Mouse (Mus musculus) embryonic facial prominence, embryonic 15.5 days (tissue): ENCODE measurements around the gene Lgals3bp. TPM values are rescaled to one million over a fixed set of nuclear protein-coding genes. Genes with fewer than 3 reads are reported as not detected.

Source experiments
- ATAC-seq: fragments of 200-750 bp; cut with Nextera tagmentation; 2 replicates; pipeline ENCODE4 v1.8.0; 2017; ENCODE audit warnings: low read depth, moderate TSS enrichment; ENCODE audit not compliant: insufficient number of reproducible peaks, low FRiP score, low TSS enrichment
- H3K27ac ChIP-seq: fragments of 300-500 bp; sonication (generic); replicated peaks from 2 replicates; pipeline ENCODE4 v1.5.1; 2015; ENCODE audit warnings: mild to moderate bottlenecking, inconsistent platforms
- H3K27me3 ChIP-seq: fragments of 300-500 bp; sonication (generic); 2 replicates; pipeline ENCODE4 v1.6.1; 2015; ENCODE audit warnings: inconsistent platforms
- H3K36me3 ChIP-seq: fragments of 300-500 bp; sonication (generic); 2 replicates; pipeline ENCODE4 v1.6.1; 2015; ENCODE audit warnings: mild to moderate bottlenecking, inconsistent platforms
- H3K4me1 ChIP-seq: fragments of 300-500 bp; sonication (generic); 2 replicates; pipeline ENCODE4 v1.6.1; 2015; ENCODE audit warnings: inconsistent platforms
- H3K4me2 ChIP-seq: fragments of 300-500 bp; sonication (generic); replicated peaks from 2 replicates; pipeline ENCODE4 v1.6.1; 2015; ENCODE audit warnings: mild to moderate bottlenecking, inconsistent platforms
- H3K4me3 ChIP-seq: fragments of 300-500 bp; sonication (generic); replicated peaks from 2 replicates; pipeline ENCODE4 v1.5.1; 2015; ENCODE audit warnings: mild to moderate bottlenecking, inconsistent platforms
- H3K9ac ChIP-seq: fragments of 300-500 bp; sonication (generic); 2 replicates; pipeline ENCODE4 v1.6.1; 2015; ENCODE audit warnings: inconsistent platforms
- H3K9me3 ChIP-seq: fragments of 300-500 bp; sonication (generic); replicated peaks from 2 replicates; pipeline ENCODE4 v1.6.1; 2016; ENCODE audit warnings: inconsistent platforms
- WGBS: fragments of 180-500 bp; shearing (Covaris S2); methylation state at CpG from one replicate; pipeline ENCODE4 v1.1.7; 2015; 5-methylcytosine and 5-hydroxymethylcytosine counted together
- polyA plus RNA-seq: library from polyadenylated mRNA; unstranded; fragments of >200 nt; fragmentation: Nextera tagmentation; extraction: Ambion mirVana; gene quantifications from 2 replicates; pipeline ENCODE4 v1.2.1, GENCODE M21; 2015

Lgals3bp gene
- polyA plus RNA-seq: 15.6 and 19.8 TPM in 2 replicates

- Histone ChIP-seq H3K9me3 (no peaks in the 10 kb centered on the region), H3K27ac (peak within 1 kb of the TSS; percentile 69), H3K4me2 (0 out of 2 replicates have a peak within 1 kb of the TSS, but pooled peaks have one; percentile 10), H3K27me3 (no peaks in the 10 kb centered on the region), H3K9ac (no peak within 1 kb of the TSS), H3K4me1 (peaks cover 21% of the 10 kb centered on the region), H3K36me3 (peaks cover 9% of the 10 kb centered on the region), H3K4me3 (no peak within 1 kb of the TSS)
- WGBS: 37% methylated on average over 7 of the region's 7 CpGs
- ATAC-seq: peak; percentile 64
Measured at GRCm38 (mm10) chr11:118401760-118402280, at the start of gene Lgals3bp. TSS of gene Lgals3bp (minus strand) at chr11:118402092.

- WGBS: 76% methylated on average over 6 of the region's 6 CpGs
- H3K9ac ChIP-seq: no peak overlapping the region
- 0 out of 2 replicates have a peak, but pooled peaks cover 4% of the 10 kb centered on the region for H3K4me1 ChIP-seq
- no peak for ATAC-seq
- peaks cover 25% of the 10 kb centered on the region; the same call in 1 of the 2 replicates for H3K36me3 ChIP-seq
- H3K4me3 ChIP-seq: no peak overlapping the region
- no peak overlapping the region for H3K27ac ChIP-seq
- H3K9me3 ChIP-seq: no peaks in the 10 kb centered on the region
- H3K27me3 ChIP-seq: no peaks in the 10 kb centered on the region
- H3K4me2 ChIP-seq: no peak overlapping the region
Measured at GRCm38 (mm10) chr11:118451211-118451610, 49.3 kb upstream of the Lgals3bp start.

DNA sequence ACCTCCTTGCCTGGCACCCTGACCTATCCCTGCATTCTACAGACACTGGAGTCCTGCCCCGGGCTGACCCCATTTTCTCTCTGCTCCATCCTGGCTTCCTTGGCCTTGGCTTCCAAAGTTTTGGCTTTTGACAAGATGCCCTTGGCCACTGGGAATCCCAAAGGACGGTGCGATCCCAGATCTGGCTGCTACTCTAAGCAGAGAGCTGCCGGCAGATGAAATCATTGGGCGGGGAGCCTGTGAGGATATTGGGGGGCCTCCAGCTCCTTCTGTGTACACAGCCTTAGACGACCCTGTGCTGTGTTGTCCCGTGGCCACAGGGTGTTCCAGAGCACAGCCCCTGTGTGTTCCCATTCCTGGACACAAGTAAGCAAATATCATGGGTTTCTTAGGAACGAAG is 46.5 kb upstream of the Lgals3bp start:
- H3K4me1 ChIP-seq: peaks cover 7% of the 10 kb centered on the region; the same call in 1 of the 2 replicates
- 86% methylated on average over 8 of the region's 8 CpGs for whole genome bisulfite sequencing

GRCm38 (mm10) chr11:118447346-118447745 is 45.5 kb upstream of the Lgals3bp start:
- Histone ChIP-seq H3K9me3 (no peaks in the 10 kb centered on the region), H3K9ac (no peak overlapping the region), H3K27ac (no peak overlapping the region), H3K36me3 (peaks cover 27% of the 10 kb centered on the region; the same call in 1 of the 2 replicates), H3K4me2 (no peak overlapping the region), H3K4me1 (peaks cover 16% of the 10 kb centered on the region), H3K4me3 (no peak overlapping the region), H3K27me3 (no peaks in the 10 kb centered on the region)
- WGBS: 41% methylated on average over 4 of the region's 4 CpGs
- no peak for ATAC-seq

More for the DNA sequence above, 46.5 kb upstream of the Lgals3bp start:
- H3K27me3 ChIP-seq: no peaks in the 10 kb centered on the region
- peaks cover 27% of the 10 kb centered on the region; the same call in 1 of the 2 replicates for H3K36me3 ChIP-seq
- no peak overlapping the region for H3K27ac ChIP-seq
- no peaks in the 10 kb centered on the region for H3K9me3 ChIP-seq
- ATAC-seq: no peak
- H3K9ac ChIP-seq: no peak overlapping the region
- H3K4me3 ChIP-seq: no peak overlapping the region
- H3K4me2 ChIP-seq: no peak overlapping the region

DNA sequence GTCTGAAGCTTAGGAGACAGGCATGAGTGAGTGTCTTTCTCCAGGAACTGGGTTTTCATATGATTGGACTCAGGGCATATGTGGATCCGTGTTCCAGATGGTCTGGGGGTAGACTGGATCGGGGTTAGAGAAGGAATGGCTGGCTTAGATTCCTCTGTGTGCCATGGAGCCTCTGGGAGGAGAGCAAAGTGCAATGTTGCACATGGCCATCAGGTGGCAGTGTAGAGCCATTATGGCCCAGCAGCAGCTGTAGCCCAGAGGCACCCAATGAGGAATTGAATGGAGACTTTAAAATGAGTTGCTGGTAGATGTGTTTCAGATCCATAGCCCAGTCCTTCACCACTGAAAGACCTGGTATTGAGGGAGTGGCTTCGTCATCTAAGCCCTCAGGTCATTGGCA is 44.0 kb upstream of the Lgals3bp start:
- Histone ChIP-seq H3K4me2 (no peak overlapping the region), H3K9me3 (no peaks in the 10 kb centered on the region), H3K4me3 (no peak overlapping the region), H3K27me3 (no peaks in the 10 kb centered on the region), H3K36me3 (peaks cover 27% of the 10 kb centered on the region; the same call in 1 of the 2 replicates), H3K27ac (no peak overlapping the region), H3K4me1 (peaks cover 16% of the 10 kb centered on the region), H3K9ac (no peak overlapping the region)
- 11% methylated on average over 3 of the region's 3 CpGs for WGBS
- peak; percentile 12; the same call in 1 of the 2 replicates for ATAC-seq

GRCm38 (mm10) chr11:118443201-118443970 is 41.5 kb upstream of the Lgals3bp start:
- H3K36me3 ChIP-seq: peaks cover 19% of the 10 kb centered on the region; the same call in 1 of the 2 replicates
- peaks cover 33% of the 10 kb centered on the region for H3K4me1 ChIP-seq
- no peak for ATAC-seq
- H3K27ac ChIP-seq: no peak overlapping the region
- H3K4me2 ChIP-seq: no peak overlapping the region
- 36% methylated on average over 11 of the region's 11 CpGs for WGBS
- no peak overlapping the region for H3K4me3 ChIP-seq
- no peaks in the 10 kb centered on the region for H3K9me3 ChIP-seq
- H3K27me3 ChIP-seq: no peaks in the 10 kb centered on the region
- no peak overlapping the region for H3K9ac ChIP-seq

DNA sequence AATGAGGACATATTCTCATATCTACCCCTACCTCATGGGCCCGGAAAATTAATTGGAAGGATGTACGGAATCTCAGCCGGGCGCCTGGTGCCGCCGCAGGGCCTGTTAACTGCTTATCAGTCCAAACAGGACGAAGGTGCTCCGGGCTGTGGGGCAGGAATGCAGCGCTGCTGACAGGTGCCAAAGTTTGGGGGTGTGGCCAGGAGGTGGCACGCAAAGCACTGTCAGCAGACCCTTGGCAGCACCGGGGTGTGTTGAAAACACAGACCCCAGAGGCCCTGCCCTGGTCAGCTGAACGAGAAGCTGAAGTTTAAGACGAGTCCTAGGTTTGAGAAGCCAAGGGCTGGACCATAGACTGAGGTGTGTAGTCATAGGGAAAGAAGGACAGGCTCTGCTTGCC is 40.8 kb upstream of the Lgals3bp start:
- H3K36me3 ChIP-seq: peaks cover 13% of the 10 kb centered on the region; the same call in 1 of the 2 replicates
- H3K4me1 ChIP-seq: peaks cover 40% of the 10 kb centered on the region
- ATAC-seq: no peak

DNA sequence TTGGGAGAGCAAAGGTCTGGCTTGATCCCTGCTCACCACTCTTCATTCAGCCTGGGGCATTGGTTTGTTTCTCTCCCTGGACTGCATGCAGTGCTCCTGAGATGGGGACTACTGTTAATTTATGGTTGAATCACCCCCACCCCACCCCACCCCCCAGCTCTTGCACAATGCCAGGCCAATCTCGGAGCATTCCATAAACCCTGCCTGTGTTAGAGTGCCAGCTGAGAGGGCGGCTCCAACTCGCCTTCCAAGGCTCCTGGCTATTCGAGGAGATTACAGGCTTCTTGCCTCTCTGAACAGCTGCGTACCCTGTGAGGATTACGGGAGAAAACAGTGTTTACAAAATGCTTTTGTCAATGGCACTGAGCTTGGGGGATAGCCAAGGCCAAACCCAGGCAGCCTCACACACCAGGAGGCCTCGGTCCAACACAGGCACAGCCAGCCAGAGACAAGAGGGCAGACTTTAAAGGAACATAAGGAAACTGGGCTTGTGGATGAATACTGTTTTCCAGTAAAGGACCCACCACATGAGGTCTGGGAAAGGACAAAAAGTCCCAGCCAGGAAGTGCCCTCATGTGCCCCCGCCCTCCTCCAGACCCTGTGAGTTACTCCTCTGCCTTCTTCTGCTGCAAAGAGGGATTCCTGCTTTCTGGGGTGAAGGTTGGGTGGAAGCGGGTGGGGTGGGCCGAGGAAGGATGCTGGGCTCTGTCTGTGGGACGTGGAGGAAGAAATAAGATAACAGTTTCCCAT is 36.9 kb upstream of the Lgals3bp start:
- Histone ChIP-seq H3K9me3 (no peaks in the 10 kb centered on the region), H3K9ac (no peak overlapping the region), H3K27me3 (no peaks in the 10 kb centered on the region), H3K27ac (peak overlapping the region; percentile 72), H3K4me3 (no peak overlapping the region), H3K4me2 (no peak overlapping the region), H3K4me1 (peaks cover 69% of the 10 kb centered on the region), H3K36me3 (peaks cover under 1% of the 10 kb centered on the region; the same call in 1 of the 2 replicates)
- 0 out of 2 replicates have a peak, but pooled peaks have one; percentile 13 for ATAC-seq
- 36% methylated on average over 11 of the region's 11 CpGs for WGBS

More for the DNA sequence above, 40.8 kb upstream of the Lgals3bp start:
- Histone ChIP-seq H3K4me2 (no peak overlapping the region), H3K27me3 (no peaks in the 10 kb centered on the region), H3K9me3 (no peaks in the 10 kb centered on the region), H3K4me3 (no peak overlapping the region), H3K9ac (no peak overlapping the region), H3K27ac (no peak overlapping the region)
- WGBS: 69% methylated on average over 13 of the region's 13 CpGs

DNA sequence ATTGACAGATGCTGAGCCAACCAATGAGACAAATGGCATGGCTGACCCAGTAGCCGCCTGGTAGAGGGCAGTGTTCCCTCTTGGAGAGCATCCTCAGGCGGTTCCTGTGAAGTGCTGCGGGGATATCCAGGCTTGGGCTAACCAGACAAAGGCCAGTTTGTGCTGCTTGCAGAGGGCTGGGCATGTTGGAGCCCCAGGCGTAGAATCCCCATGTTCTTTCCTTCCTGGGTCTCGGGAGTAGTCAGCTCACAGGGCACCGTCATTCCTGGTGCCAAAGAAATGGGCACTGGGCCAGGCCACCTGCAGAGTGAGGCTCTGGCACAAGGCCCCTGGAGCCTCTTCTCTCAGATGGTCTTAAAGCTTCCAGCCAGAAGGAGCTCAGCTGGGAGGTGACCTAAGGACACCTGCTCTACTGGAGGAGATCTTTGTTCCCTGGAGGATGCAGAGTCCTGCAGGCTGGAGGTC is 34.6 kb upstream of the Lgals3bp start:
- Histone ChIP-seq H3K27ac (no peak overlapping the region), H3K9ac (no peak overlapping the region), H3K27me3 (no peaks in the 10 kb centered on the region), H3K36me3 (no peaks in the 10 kb centered on the region), H3K4me3 (no peak overlapping the region), H3K4me2 (no peak overlapping the region), H3K9me3 (no peaks in the 10 kb centered on the region), H3K4me1 (peaks cover 82% of the 10 kb centered on the region)
- ATAC-seq: no peak
- WGBS: 28% methylated on average over 6 of the region's 6 CpGs

DNA sequence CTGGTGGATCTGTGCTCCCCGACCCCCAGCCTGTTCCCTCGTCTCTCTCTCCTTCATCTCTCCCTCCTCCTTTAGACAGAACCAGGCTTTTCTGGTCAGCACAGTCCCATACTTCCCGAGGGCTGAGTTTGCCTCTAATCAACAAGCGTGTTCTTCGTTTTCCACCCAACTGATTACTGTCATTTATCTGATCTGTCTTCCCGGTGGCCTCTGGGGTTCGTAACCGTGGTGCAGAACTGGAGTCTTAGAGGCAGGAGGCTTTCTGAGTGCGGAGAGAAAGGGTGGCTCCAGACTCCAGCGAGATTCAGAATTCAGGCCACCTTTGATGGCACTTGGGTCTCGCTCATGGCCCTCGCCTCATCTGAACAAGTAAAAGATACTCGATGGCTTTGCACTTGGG is 32.2 kb upstream of the Lgals3bp start:
- 36% methylated on average over 13 of the region's 13 CpGs for WGBS
- Histone ChIP-seq H3K9me3 (no peaks in the 10 kb centered on the region), H3K4me1 (peaks cover 95% of the 10 kb centered on the region), H3K27ac (peak overlapping the region; percentile 76), H3K27me3 (no peaks in the 10 kb centered on the region), H3K4me2 (peak overlapping the region; percentile 41), H3K9ac (0 out of 2 replicates have a peak overlapping the region, but pooled peaks have one; percentile 15), H3K36me3 (no peaks in the 10 kb centered on the region), H3K4me3 (peak overlapping the region; percentile 24)
- no peak for ATAC-seq

DNA sequence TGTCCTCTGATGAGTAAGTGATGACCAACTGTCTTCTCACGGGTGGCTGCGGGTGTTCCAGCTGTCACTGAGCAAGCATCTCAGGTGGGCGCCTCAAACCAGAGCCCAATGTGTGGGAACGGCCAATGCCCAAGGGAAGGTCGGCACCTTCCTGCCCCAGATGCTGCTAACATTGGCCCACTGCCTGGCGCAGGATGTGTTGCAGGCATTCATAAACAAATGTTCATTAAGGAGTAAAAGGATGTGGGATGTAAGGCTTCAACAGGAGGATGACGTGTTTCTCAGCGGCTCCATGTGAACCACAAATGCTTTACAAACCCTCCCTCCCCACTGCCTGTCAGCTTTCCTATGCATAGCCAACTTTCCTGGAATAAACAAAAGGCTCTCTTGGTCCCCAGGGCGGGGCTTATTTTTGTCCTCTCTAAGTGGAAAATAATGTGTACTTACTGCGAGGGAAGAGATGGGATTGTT is 31.5 kb upstream of the Lgals3bp start:
- peak overlapping the region; percentile 24 for H3K4me3 ChIP-seq
- no peaks in the 10 kb centered on the region for H3K36me3 ChIP-seq
- no peaks in the 10 kb centered on the region for H3K27me3 ChIP-seq
- 39% methylated on average over 10 of the region's 10 CpGs for WGBS
- H3K27ac ChIP-seq: peak overlapping the region; percentile 78
- no peak overlapping the region for H3K9ac ChIP-seq
- peak overlapping the region; percentile 41 for H3K4me2 ChIP-seq
- peak; percentile 40; the same call in 1 of the 2 replicates for ATAC-seq
- peaks cover 95% of the 10 kb centered on the region for H3K4me1 ChIP-seq
- H3K9me3 ChIP-seq: no peaks in the 10 kb centered on the region
